Mouse (Mus musculus): ENCODE data around the gene Asb8. TPM values are rescaled to one million over a fixed set of nuclear protein-coding genes. Genes with fewer than 3 reads are reported as not detected.

The Asb8 gene
- polyA plus RNA-seq, 1 experiment from 2014 or later = 40.4 TPM

Other genes with a start within 250 kb of the Asb8 start
- 29.8 and 34.9 TPM in 2 replicates for gene Tmem106c, start 201.4 kb downstream of the Asb8 start, polyA plus RNA-seq (2016; fragmentation: Nextera tagmentation; extraction: Ambion mirVana)
- 72.8 and 186 TPM in 2 replicates for gene Col2a1, start 160.9 kb downstream of the Asb8 start, polyA plus RNA-seq (2016; fragmentation: Nextera tagmentation; extraction: Ambion mirVana)
- 36.3 and 42.9 TPM in 2 replicates for gene Pfkm, start 73.0 kb downstream of the Asb8 start, polyA plus RNA-seq (2016; fragmentation: Nextera tagmentation; extraction: Ambion mirVana)
- 46.8 and 51.6 TPM in 2 replicates for gene Senp1, start 71.9 kb downstream of the Asb8 start, polyA plus RNA-seq (2016; fragmentation: Nextera tagmentation; extraction: Ambion mirVana)
- 0.11 and 0.33 TPM in 2 replicates for gene Ccdc184, start 1.5 kb upstream of the Asb8 start, polyA plus RNA-seq (2016; fragmentation: Nextera tagmentation; extraction: Ambion mirVana)
- gene Olfr288, start 29.9 kb upstream of the Asb8 start, polyA plus RNA-seq (2016; fragmentation: Nextera tagmentation; extraction: Ambion mirVana) = not detected in 2 replicates
- gene Gm44579, start 55.4 kb upstream of the Asb8 start, polyA plus RNA-seq (2016; fragmentation: Nextera tagmentation; extraction: Ambion mirVana) = not detected in 2 replicates
- gene Olfr287, start 55.4 kb upstream of the Asb8 start, polyA plus RNA-seq (2016; fragmentation: Nextera tagmentation; extraction: Ambion mirVana) = not detected in 2 replicates
- gene Olfr286, start 68.8 kb upstream of the Asb8 start, polyA plus RNA-seq (2016; fragmentation: Nextera tagmentation; extraction: Ambion mirVana) = not detected in 2 replicates
- gene H1fnt, start 91.7 kb upstream of the Asb8 start, polyA plus RNA-seq (2016; fragmentation: Nextera tagmentation; extraction: Ambion mirVana) = not detected in 2 replicates
- gene Zfp641, start 130.5 kb upstream of the Asb8 start, polyA plus RNA-seq (2016; fragmentation: Nextera tagmentation; extraction: Ambion mirVana) = 0.08 and 0.11 TPM in 2 replicates
- not detected in 2 replicates for gene Olfr285, start 151.7 kb upstream of the Asb8 start, polyA plus RNA-seq (2016; fragmentation: Nextera tagmentation; extraction: Ambion mirVana)
- gene Olfr284, start 175.4 kb upstream of the Asb8 start, polyA plus RNA-seq (2016; fragmentation: Nextera tagmentation; extraction: Ambion mirVana) = not detected in 2 replicates
- not detected in 2 replicates for gene Olfr283, start 215.3 kb upstream of the Asb8 start, polyA plus RNA-seq (2016; fragmentation: Nextera tagmentation; extraction: Ambion mirVana)

Data from limb, embryonic 10.5 days (tissue).